Mouse (Mus musculus): ENCODE measurements at regions not wholly inside any gene's neighbourhood (a gene's known extent, or its start where the extent isn't known, plus 50 kb on each side); places are given as distances from the start of the nearest gene placed in this dataset.
"Not testable (repeated sequence)": the region's sequence is repeated elsewhere in the genome, so short reads cannot be mapped to it uniquely, and the experiment has no call there.

GRCm38 (mm10) chrX:50569087-50569486 lies 140.8 kb upstream of the Olfr1324 start:
- peak; percentile 68 for DNase-seq (ENCODE audit: low spot score)
- Histone ChIP-seq H3K9ac (no peak overlapping the region), H3K4me3 (replicated peaks; ENCODE audit: low read length) (no peak overlapping the region), H3K9me3 (ENCODE audit: control insufficient read depth, low read length) (no peaks in the 10 kb centered on the region), H3K4me1 (replicated peaks; ENCODE audit: control insufficient read depth, insufficient read depth, low read length) (no peaks in the 10 kb centered on the region), H3K36me3 (replicated peaks; ENCODE audit: control insufficient read depth, insufficient read depth) (peaks cover 4% of the 10 kb centered on the region; the same call in 1 of the 2 replicates), H3K27ac (no peak overlapping the region), H3K4me2 (replicated peaks) (no peak overlapping the region), H3K27me3 (ENCODE audit: control insufficient read depth, insufficient read depth, low read length) (no peaks in the 10 kb centered on the region)
- no peak for ATAC-seq (ENCODE audit: low FRiP score)
- WGBS, result 64% methylated on average over 6 of the region's 6 CpGs

GRCm38 (mm10) chrX:50566345-50566744 lies 138.0 kb upstream of the Olfr1324 start:
- Histone ChIP-seq H3K36me3 (replicated peaks; ENCODE audit: control insufficient read depth, insufficient read depth) (peaks cover 4% of the 10 kb centered on the region; the same call in 1 of the 2 replicates), H3K4me2 (replicated peaks) (peak overlapping the region; percentile 19; the same call in 1 of the 2 replicates), H3K9ac (no peak overlapping the region), H3K27ac (no peak overlapping the region), H3K9me3 (ENCODE audit: control insufficient read depth, low read length) (no peaks in the 10 kb centered on the region), H3K27me3 (ENCODE audit: control insufficient read depth, insufficient read depth, low read length) (no peaks in the 10 kb centered on the region), H3K4me3 (replicated peaks; ENCODE audit: low read length) (no peak overlapping the region), H3K4me1 (replicated peaks; ENCODE audit: control insufficient read depth, insufficient read depth, low read length) (no peaks in the 10 kb centered on the region)
- ATAC-seq (ENCODE audit: low FRiP score), result no peak
- WGBS, result 70% methylated on average over 5 of the region's 5 CpGs
- peak; percentile 74 for DNase-seq (ENCODE audit: low spot score)

- H3K4me3 ChIP-seq (replicated peaks; ENCODE audit: low read length); DNase-seq (ENCODE audit: low spot score); H3K27me3 ChIP-seq (ENCODE audit: control insufficient read depth, insufficient read depth, low read length); H3K4me1 ChIP-seq (replicated peaks; ENCODE audit: control insufficient read depth, insufficient read depth, low read length); H3K9ac ChIP-seq; H3K36me3 ChIP-seq (replicated peaks; ENCODE audit: control insufficient read depth, insufficient read depth); ATAC-seq (ENCODE audit: low FRiP score); H3K27ac ChIP-seq; H3K9me3 ChIP-seq (ENCODE audit: control insufficient read depth, low read length); H3K4me2 ChIP-seq (replicated peaks): not testable (repeated sequence)
- WGBS, result 85% methylated on average over 5 of the region's 5 CpGs
These were observed 136.7 kb upstream of the Olfr1324 start for GRCm38 (mm10) chrX:50565031-50565430.

- Histone ChIP-seq H3K36me3 (replicated peaks; ENCODE audit: control insufficient read depth, insufficient read depth) (no peaks in the 10 kb centered on the region; the same call in 1 of the 2 replicates), H3K27me3 (ENCODE audit: control insufficient read depth, insufficient read depth, low read length) (no peaks in the 10 kb centered on the region), H3K4me3 (replicated peaks; ENCODE audit: low read length) (no peak overlapping the region), H3K9me3 (ENCODE audit: control insufficient read depth, low read length) (no peaks in the 10 kb centered on the region), H3K27ac (no peak overlapping the region), H3K4me2 (replicated peaks) (no peak overlapping the region), H3K4me1 (replicated peaks; ENCODE audit: control insufficient read depth, insufficient read depth, low read length) (no peaks in the 10 kb centered on the region), H3K9ac (no peak overlapping the region)
- 50% methylated on average over 2 of the region's 2 CpGs for WGBS
- DNase-seq (ENCODE audit: low spot score) (peak; percentile 50), ATAC-seq (ENCODE audit: low FRiP score) (no peak)
These were observed 132.6 kb upstream of the Olfr1324 start for GRCm38 (mm10) chrX:50560915-50561314.

- ATAC-seq (ENCODE audit: low FRiP score) (no peak), DNase-seq (ENCODE audit: low spot score) (peak; percentile 60)
- Histone ChIP-seq H3K9me3 (ENCODE audit: control insufficient read depth, low read length) (no peaks in the 10 kb centered on the region), H3K4me3 (replicated peaks; ENCODE audit: low read length) (peak overlapping the region; percentile 26), H3K4me1 (replicated peaks; ENCODE audit: control insufficient read depth, insufficient read depth, low read length) (no peaks in the 10 kb centered on the region), H3K27ac (no peak overlapping the region), H3K27me3 (ENCODE audit: control insufficient read depth, insufficient read depth, low read length) (no peaks in the 10 kb centered on the region), H3K36me3 (replicated peaks; ENCODE audit: control insufficient read depth, insufficient read depth) (no peaks in the 10 kb centered on the region), H3K9ac (no peak overlapping the region), H3K4me2 (replicated peaks) (peak overlapping the region; percentile 45)
- WGBS, result 67% methylated on average over 10 of the region's 10 CpGs
These were observed 122.0 kb upstream of the Olfr1324 start for GRCm38 (mm10) chrX:50550297-50550696.

- H3K9ac ChIP-seq, result no peak overlapping the region
- 51% methylated on average over 3 of the region's 3 CpGs for WGBS
- peak overlapping the region; percentile 45 for H3K4me2 ChIP-seq (replicated peaks)
- no peak overlapping the region for H3K27ac ChIP-seq
- no peaks in the 10 kb centered on the region for H3K4me1 ChIP-seq (replicated peaks; ENCODE audit: control insufficient read depth, insufficient read depth, low read length)
- peak overlapping the region; percentile 26; the same call in 1 of the 2 replicates for H3K4me3 ChIP-seq (replicated peaks; ENCODE audit: low read length)
- H3K9me3 ChIP-seq (ENCODE audit: control insufficient read depth, low read length), result no peaks in the 10 kb centered on the region
- DNase-seq (ENCODE audit: low spot score) (peak; percentile 77), ATAC-seq (ENCODE audit: low FRiP score) (no peak)
- H3K36me3 ChIP-seq (replicated peaks; ENCODE audit: control insufficient read depth, insufficient read depth), result no peaks in the 10 kb centered on the region
- H3K27me3 ChIP-seq (ENCODE audit: control insufficient read depth, insufficient read depth, low read length), result no peaks in the 10 kb centered on the region
These were observed 121.4 kb upstream of the Olfr1324 start for GRCm38 (mm10) chrX:50549713-50550112.

- not testable (repeated sequence) for DNase-seq (ENCODE audit: low spot score); H3K27me3 ChIP-seq (ENCODE audit: control insufficient read depth, insufficient read depth, low read length); H3K9me3 ChIP-seq (ENCODE audit: control insufficient read depth, low read length); ATAC-seq (ENCODE audit: low FRiP score); H3K4me1 ChIP-seq (replicated peaks; ENCODE audit: control insufficient read depth, insufficient read depth, low read length); H3K27ac ChIP-seq; H3K36me3 ChIP-seq (replicated peaks; ENCODE audit: control insufficient read depth, insufficient read depth)
- WGBS, result 53% methylated on average over 4 of the region's 4 CpGs
- Histone ChIP-seq H3K4me3 (replicated peaks; ENCODE audit: low read length) (peak overlapping the region; percentile 35), H3K4me2 (replicated peaks) (peak overlapping the region; percentile 38), H3K9ac (peak overlapping the region; percentile 45; the same call in 1 of the 2 replicates)
These were observed 109.5 kb upstream of the Olfr1324 start for GRCm38 (mm10) chrX:50537785-50538159.

- H3K9ac ChIP-seq, result peak overlapping the region; percentile 45
- H3K4me1 ChIP-seq (replicated peaks; ENCODE audit: control insufficient read depth, insufficient read depth, low read length), result no peaks in the 10 kb centered on the region
- no peaks in the 10 kb centered on the region for H3K27me3 ChIP-seq (ENCODE audit: control insufficient read depth, insufficient read depth, low read length)
- H3K4me3 ChIP-seq (replicated peaks; ENCODE audit: low read length), result peak overlapping the region; percentile 35
- H3K27ac ChIP-seq, result no peak overlapping the region
- WGBS, result 52% methylated on average over 19 of the region's 19 CpGs
- no peaks in the 10 kb centered on the region for H3K9me3 ChIP-seq (ENCODE audit: control insufficient read depth, low read length)
- DNase-seq (ENCODE audit: low spot score) (peak; percentile 64), ATAC-seq (ENCODE audit: low FRiP score) (peak; percentile 34; the same call in 1 of the 2 replicates)
- no peaks in the 10 kb centered on the region for H3K36me3 ChIP-seq (replicated peaks; ENCODE audit: control insufficient read depth, insufficient read depth)
- H3K4me2 ChIP-seq (replicated peaks), result peak overlapping the region; percentile 38
These were observed 109.0 kb upstream of the Olfr1324 start for GRCm38 (mm10) chrX:50537122-50537784.

- Histone ChIP-seq H3K4me3 (replicated peaks; ENCODE audit: low read length) (no peak overlapping the region), H3K36me3 (replicated peaks; ENCODE audit: control insufficient read depth, insufficient read depth) (no peaks in the 10 kb centered on the region), H3K4me1 (replicated peaks; ENCODE audit: control insufficient read depth, insufficient read depth, low read length) (no peaks in the 10 kb centered on the region), H3K9me3 (ENCODE audit: control insufficient read depth, low read length) (no peaks in the 10 kb centered on the region), H3K27me3 (ENCODE audit: control insufficient read depth, insufficient read depth, low read length) (no peaks in the 10 kb centered on the region), H3K9ac (no peak overlapping the region), H3K4me2 (replicated peaks) (no peak overlapping the region), H3K27ac (no peak overlapping the region)
- DNase-seq (ENCODE audit: low spot score), result peak; percentile 28
- ATAC-seq (ENCODE audit: low FRiP score), result no peak
- 30% methylated on average over 3 of the region's 3 CpGs for WGBS
These were observed 75.7 kb upstream of the Olfr1324 start for GRCm38 (mm10) chrX:50504047-50504446.

Measured in hindbrain, embryonic 14.5 days (tissue).